Mouse (Mus musculus): ENCODE data around the gene Rora.

DNA sequence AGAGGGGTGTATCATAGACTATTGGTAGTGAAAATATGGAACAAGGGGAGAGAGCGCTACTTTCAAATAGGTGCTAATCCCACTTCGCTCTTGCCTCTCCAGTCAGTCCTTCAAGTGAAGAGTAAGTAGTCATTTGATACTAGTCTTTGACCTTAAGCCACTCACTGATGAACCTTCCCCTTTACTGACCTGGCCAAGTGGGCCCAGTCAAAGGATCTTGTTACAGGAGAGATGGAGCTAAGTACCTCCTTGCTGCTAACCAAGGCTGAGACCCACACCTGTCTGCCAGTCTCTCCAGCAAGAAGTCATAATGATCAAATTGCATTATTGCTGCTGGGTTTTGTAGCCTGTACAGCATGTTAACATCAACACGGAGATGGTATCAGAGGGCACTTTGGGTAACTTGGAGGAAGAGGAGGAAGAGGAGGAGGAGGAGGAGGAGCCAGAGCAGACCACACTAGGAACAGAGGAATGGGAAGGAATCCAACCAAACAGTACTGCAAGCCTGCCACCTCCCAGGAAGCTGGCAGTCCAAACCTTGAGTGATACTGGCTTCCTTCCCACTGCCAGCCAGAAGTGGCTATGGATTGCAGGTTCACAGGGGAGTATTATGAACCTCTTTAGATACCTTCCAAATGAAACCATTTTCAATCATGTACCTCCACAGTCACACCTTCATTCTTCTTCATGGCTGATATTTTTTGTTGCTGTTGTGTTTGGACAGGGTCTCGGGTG is 261.1 kb downstream of the Rora start:
- no peak for TF ChIP-seq CTCF (IDR thresholded peaks at IDR 0.05; ENCODE audit: control insufficient read depth, insufficient read depth, insufficient replicate concordance, low read depth, low read length)
- no peak for TF ChIP-seq POLR2A (IDR thresholded peaks at IDR 0.05; ENCODE audit: control insufficient read depth, low read depth, low read length)
